Mouse (Mus musculus): ENCODE data around the gene Mrps2. TPM values are rescaled to one million over a fixed set of nuclear protein-coding genes. Genes with fewer than 3 reads are reported as not detected.
"Not testable (repeated sequence)": the region's sequence is repeated elsewhere in the genome, so short reads cannot be mapped to it uniquely, and the experiment has no call there.

Mrps2 gene
- polyA plus RNA-seq, 1 experiment from 2014 or later, result 48.2 TPM

- Histone ChIP-seq H3K27me3 (replicated peaks; ENCODE audit: control insufficient read depth, insufficient read depth, low read length) (no peaks in the 10 kb centered on the region), H3K4me3 (ENCODE audit: low read length) (no peak overlapping the region), H3K9me3 (ENCODE audit: control insufficient read depth, low read length) (no peaks in the 10 kb centered on the region), H3K27ac (ENCODE audit: low read depth, low read length) (no peak overlapping the region), H3K4me2 (ENCODE audit: low read length) (no peak overlapping the region), H3K4me1 (ENCODE audit: control insufficient read depth, insufficient read depth, low read depth, low read length) (no peaks in the 10 kb centered on the region), H3K36me3 (ENCODE audit: control insufficient read depth, insufficient read depth, low read length) (no peaks in the 10 kb centered on the region), H3K9ac (ENCODE audit: low read depth, low read length) (no peak overlapping the region)
- 90% methylated on average over 6 of the region's 6 CpGs for WGBS
- ATAC-seq, result no peak
These were observed 38.4 kb downstream of the Mrps2 start for GRCm38 (mm10) chr2:28506291-28506690.

GRCm38 (mm10) chr2:28511600-28511999 lies 43.7 kb downstream of the Mrps2 start:
- H3K27ac ChIP-seq (ENCODE audit: low read depth, low read length); ATAC-seq; H3K27me3 ChIP-seq (replicated peaks; ENCODE audit: control insufficient read depth, insufficient read depth, low read length); H3K36me3 ChIP-seq (ENCODE audit: control insufficient read depth, insufficient read depth, low read length); H3K4me3 ChIP-seq (ENCODE audit: low read length); H3K9me3 ChIP-seq (ENCODE audit: control insufficient read depth, low read length); H3K9ac ChIP-seq (ENCODE audit: low read depth, low read length); H3K4me2 ChIP-seq (ENCODE audit: low read length): not testable (repeated sequence)
- WGBS, result 52% methylated on average over 5 of the region's 5 CpGs
- H3K4me1 ChIP-seq (ENCODE audit: control insufficient read depth, insufficient read depth, low read depth, low read length), result peaks cover 27% of the 10 kb centered on the region

DNA sequence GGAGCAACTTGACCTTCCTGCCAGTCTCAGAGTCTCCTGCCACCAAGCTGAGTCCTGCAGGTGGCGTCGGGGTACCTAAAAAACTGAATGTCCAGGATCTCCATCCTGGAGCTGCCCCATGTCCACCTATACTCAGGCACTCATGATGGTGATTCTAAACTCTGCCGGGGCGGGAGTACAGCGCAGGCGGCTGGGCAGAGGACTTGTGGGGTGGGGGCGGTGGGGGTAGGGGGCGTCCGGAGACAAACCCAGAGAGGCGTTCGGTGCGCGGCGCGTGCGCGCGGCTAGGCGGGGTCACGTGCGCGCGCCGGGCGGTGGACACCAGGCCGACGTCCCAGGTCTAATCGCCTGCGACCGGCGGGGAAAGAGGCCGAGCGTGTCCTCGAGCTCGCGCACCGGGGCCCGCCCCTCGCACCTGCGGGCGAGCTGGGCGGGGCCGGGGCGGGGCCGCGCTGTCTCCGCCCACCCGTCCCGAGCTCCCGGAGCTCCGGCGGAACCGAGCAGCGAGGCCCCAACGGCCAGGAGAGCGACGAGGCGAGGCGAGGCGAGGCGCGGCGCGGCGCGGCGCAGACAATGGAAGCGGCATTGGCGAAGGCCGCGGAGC lies 45.0 kb downstream of the Mrps2 start, which contains the start of gene Ralgds:
TSS of gene Ralgds (plus strand) at position 328 of the 604 bp plus-strand sequence.
- Histone ChIP-seq H3K27ac (ENCODE audit: low read depth, low read length) (peak within 1 kb of the TSS; percentile 87), H3K4me2 (ENCODE audit: low read length) (peak within 1 kb of the TSS; percentile 71), H3K36me3 (ENCODE audit: control insufficient read depth, insufficient read depth, low read length) (no peaks in the 10 kb centered on the region), H3K9ac (ENCODE audit: low read depth, low read length) (peak within 1 kb of the TSS; percentile 96), H3K27me3 (replicated peaks; ENCODE audit: control insufficient read depth, insufficient read depth, low read length) (no peaks in the 10 kb centered on the region), H3K9me3 (ENCODE audit: control insufficient read depth, low read length) (no peaks in the 10 kb centered on the region), H3K4me1 (ENCODE audit: control insufficient read depth, insufficient read depth, low read depth, low read length) (peaks cover 39% of the 10 kb centered on the region), H3K4me3 (ENCODE audit: low read length) (peak within 1 kb of the TSS; percentile 70)
- 2% methylated on average over 52 of the region's 71 CpGs for WGBS
- peak; percentile 73 for ATAC-seq

- peak overlapping the region; percentile 70 for H3K4me3 ChIP-seq (ENCODE audit: low read length)
- peak overlapping the region; percentile 96 for H3K9ac ChIP-seq (ENCODE audit: low read depth, low read length)
- H3K9me3 ChIP-seq (ENCODE audit: control insufficient read depth, low read length), result no peaks in the 10 kb centered on the region
- H3K27ac ChIP-seq (ENCODE audit: low read depth, low read length), result peak overlapping the region; percentile 87
- ATAC-seq, result peak; percentile 46
- 4% methylated on average over 42 of the region's 47 CpGs for WGBS
- H3K36me3 ChIP-seq (ENCODE audit: control insufficient read depth, insufficient read depth, low read length), result no peaks in the 10 kb centered on the region
- no peaks in the 10 kb centered on the region for H3K27me3 ChIP-seq (replicated peaks; ENCODE audit: control insufficient read depth, insufficient read depth, low read length)
- H3K4me2 ChIP-seq (ENCODE audit: low read length), result peak overlapping the region; percentile 71
- H3K4me1 ChIP-seq (ENCODE audit: control insufficient read depth, insufficient read depth, low read depth, low read length), result peaks cover 47% of the 10 kb centered on the region
These were observed 45.8 kb downstream of the Mrps2 start for GRCm38 (mm10) chr2:28513431-28514370.

GRCm38 (mm10) chr2:28514489-28514888 lies 46.6 kb downstream of the Mrps2 start:
- peak overlapping the region; percentile 71 for H3K4me2 ChIP-seq (ENCODE audit: low read length)
- 18% methylated on average over 5 of the region's 5 CpGs for WGBS
- no peaks in the 10 kb centered on the region for H3K9me3 ChIP-seq (ENCODE audit: control insufficient read depth, low read length)
- peak overlapping the region; percentile 70 for H3K4me3 ChIP-seq (ENCODE audit: low read length)
- H3K27ac ChIP-seq (ENCODE audit: low read depth, low read length), result peak overlapping the region; percentile 87; the same call in 1 of the 2 replicates
- H3K4me1 ChIP-seq (ENCODE audit: control insufficient read depth, insufficient read depth, low read depth, low read length), result peaks cover 49% of the 10 kb centered on the region
- no peaks in the 10 kb centered on the region for H3K36me3 ChIP-seq (ENCODE audit: control insufficient read depth, insufficient read depth, low read length)
- ATAC-seq, result no peak
- H3K27me3 ChIP-seq (replicated peaks; ENCODE audit: control insufficient read depth, insufficient read depth, low read length), result no peaks in the 10 kb centered on the region
- H3K9ac ChIP-seq (ENCODE audit: low read depth, low read length), result peak overlapping the region; percentile 96

GRCm38 (mm10) chr2:28517206-28517909 lies 49.5 kb downstream of the Mrps2 start:
- Histone ChIP-seq H3K9ac (ENCODE audit: low read depth, low read length) (no peak overlapping the region), H3K9me3 (ENCODE audit: control insufficient read depth, low read length) (no peaks in the 10 kb centered on the region), H3K27ac (ENCODE audit: low read depth, low read length) (peak overlapping the region; percentile 59; the same call in 1 of the 2 replicates), H3K4me2 (ENCODE audit: low read length) (no peak overlapping the region), H3K36me3 (ENCODE audit: control insufficient read depth, insufficient read depth, low read length) (no peaks in the 10 kb centered on the region), H3K4me3 (ENCODE audit: low read length) (no peak overlapping the region), H3K4me1 (ENCODE audit: control insufficient read depth, insufficient read depth, low read depth, low read length) (peaks cover 72% of the 10 kb centered on the region), H3K27me3 (replicated peaks; ENCODE audit: control insufficient read depth, insufficient read depth, low read length) (no peaks in the 10 kb centered on the region)
- no peak for ATAC-seq
- 41% methylated on average over 5 of the region's 5 CpGs for WGBS

DNA sequence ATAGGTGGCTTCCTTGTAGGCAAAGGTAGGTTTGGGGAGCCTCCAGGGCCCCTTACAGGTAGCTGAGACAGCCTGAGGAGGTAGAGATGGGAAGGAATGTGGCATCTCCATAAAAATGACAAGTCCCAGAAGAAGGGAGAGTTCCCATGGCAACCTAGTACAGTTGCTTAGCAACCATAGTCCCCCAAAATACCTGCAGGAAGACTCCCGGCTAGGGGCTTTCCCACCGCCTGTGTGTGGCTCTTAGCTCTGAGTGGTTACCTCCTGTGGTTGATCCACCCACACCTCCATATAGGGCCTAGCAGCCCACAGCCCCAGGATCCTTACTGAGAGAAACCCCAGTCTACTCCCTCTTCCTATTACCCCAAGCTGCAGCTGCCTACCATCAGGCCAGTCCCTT lies 50.4 kb downstream of the Mrps2 start:
- H3K4me2 ChIP-seq (ENCODE audit: low read length), result peak overlapping the region; percentile 30; the same call in 1 of the 2 replicates
- no peaks in the 10 kb centered on the region for H3K36me3 ChIP-seq (ENCODE audit: control insufficient read depth, insufficient read depth, low read length)
- no peaks in the 10 kb centered on the region for H3K9me3 ChIP-seq (ENCODE audit: control insufficient read depth, low read length)
- peaks cover 74% of the 10 kb centered on the region for H3K4me1 ChIP-seq (ENCODE audit: control insufficient read depth, insufficient read depth, low read depth, low read length)
- no peak overlapping the region for H3K9ac ChIP-seq (ENCODE audit: low read depth, low read length)
- H3K4me3 ChIP-seq (ENCODE audit: low read length), result no peak overlapping the region
- H3K27me3 ChIP-seq (replicated peaks; ENCODE audit: control insufficient read depth, insufficient read depth, low read length), result no peaks in the 10 kb centered on the region
- H3K27ac ChIP-seq (ENCODE audit: low read depth, low read length), result peak overlapping the region; percentile 59
- WGBS, result 29% methylated on average over 2 of the region's 2 CpGs
- ATAC-seq, result peak; percentile 15; the same call in 1 of the 2 replicates

GRCm38 (mm10) chr2:28520581-28520980 lies 52.7 kb downstream of the Mrps2 start:
- Histone ChIP-seq H3K4me1 (ENCODE audit: control insufficient read depth, insufficient read depth, low read depth, low read length) (peaks cover 68% of the 10 kb centered on the region), H3K36me3 (ENCODE audit: control insufficient read depth, insufficient read depth, low read length) (no peaks in the 10 kb centered on the region), H3K27ac (ENCODE audit: low read depth, low read length) (peak overlapping the region; percentile 1; the same call in 1 of the 2 replicates), H3K4me3 (ENCODE audit: low read length) (no peak overlapping the region), H3K4me2 (ENCODE audit: low read length) (no peak overlapping the region), H3K9ac (ENCODE audit: low read depth, low read length) (no peak overlapping the region; the same call in 1 of the 2 replicates), H3K9me3 (ENCODE audit: control insufficient read depth, low read length) (no peaks in the 10 kb centered on the region), H3K27me3 (replicated peaks; ENCODE audit: control insufficient read depth, insufficient read depth, low read length) (no peaks in the 10 kb centered on the region)
- no peak for ATAC-seq
- 46% methylated on average over 5 of the region's 5 CpGs for WGBS
